Mouse (Mus musculus) hindbrain, embryonic 14.5 days (tissue): ENCODE data around the gene Itprid2. TPM values are rescaled to one million over a fixed set of nuclear protein-coding genes. Genes with fewer than 3 reads are reported as not detected.

ENCODE experiments used
- ATAC-seq: fragments of 200-750 bp; cut with Nextera tagmentation; 2 replicates; pipeline ENCODE4 v1.8.0; 2017; ENCODE audit warnings: moderate number of reproducible peaks, mild to moderate bottlenecking, moderate TSS enrichment, moderate library complexity; ENCODE audit not compliant: low FRiP score
- DNase-seq: peaks from one replicate; pipeline ENCODE4 v3.0.0-alpha.2; 2015; ENCODE audit warnings: low spot score
- H3K27ac ChIP-seq: fragments of 300-500 bp; sonication (generic); 2 replicates; pipeline ENCODE4 v1.5.1; 2014; ENCODE audit warnings: mild to moderate bottlenecking, moderate library complexity
- H3K27me3 ChIP-seq: fragments of 300-500 bp; sonication (generic); 2 replicates; pipeline ENCODE4 v1.6.1; 2014; ENCODE audit warnings: mild to moderate bottlenecking, low read length, mixed read lengths; ENCODE audit not compliant: control insufficient read depth, insufficient read depth
- H3K36me3 ChIP-seq: fragments of 300-500 bp; sonication (generic); replicated peaks from 2 replicates; pipeline ENCODE4 v1.6.1; 2014; ENCODE audit not compliant: control insufficient read depth, insufficient read depth
- H3K4me1 ChIP-seq: fragments of 300-500 bp; sonication (generic); replicated peaks from 2 replicates; pipeline ENCODE4 v1.6.1; 2014; ENCODE audit warnings: antibody characterized with exemption, low read length, mixed read lengths; ENCODE audit not compliant: control insufficient read depth, insufficient read depth
- H3K4me2 ChIP-seq: fragments of 300-500 bp; sonication (generic); replicated peaks from 2 replicates; pipeline ENCODE4 v1.6.1; 2014; ENCODE audit warnings: mild to moderate bottlenecking, moderate library complexity
- H3K4me3 ChIP-seq: fragments of 300-500 bp; sonication (generic); replicated peaks from 2 replicates; pipeline ENCODE4 v1.5.1; 2014; ENCODE audit warnings: mild to moderate bottlenecking, low read length
- H3K9ac ChIP-seq: fragments of 300-500 bp; sonication (generic); 2 replicates; pipeline ENCODE4 v1.6.1; 2014
- H3K9me3 ChIP-seq: fragments of 300-500 bp; sonication (generic); 2 replicates; pipeline ENCODE4 v1.6.1; 2016; ENCODE audit warnings: low read length; ENCODE audit not compliant: control insufficient read depth
- WGBS: fragments of 180-500 bp; shearing (Covaris S2); extraction: QIAGEN DNeasy Blood & Tissue Kit; methylation state at CpG from one replicate; pipeline ENCODE4 v1.1.7; 2014; 5-methylcytosine and 5-hydroxymethylcytosine counted together
- polyA plus RNA-seq: library from polyadenylated mRNA; unstranded; fragments of >200 nt; fragmentation: Nextera tagmentation; extraction: Ambion mirVana; gene quantifications from 2 replicates; pipeline ENCODE4 v1.2.1, GENCODE M21; 2014

Gene Itprid2
- polyA plus RNA-seq, 1 experiment from 2014 or later = 6.7 TPM

- no peak overlapping the region for H3K4me2 ChIP-seq
- H3K9me3 ChIP-seq = no peaks in the 10 kb centered on the region
- no peak for DNase-seq
- no peaks in the 10 kb centered on the region for H3K4me1 ChIP-seq
- H3K4me3 ChIP-seq = no peak overlapping the region
- ATAC-seq = no peak
- no peak overlapping the region for H3K27ac ChIP-seq
- H3K36me3 ChIP-seq = no peaks in the 10 kb centered on the region
- no peak overlapping the region for H3K9ac ChIP-seq
- no peaks in the 10 kb centered on the region for H3K27me3 ChIP-seq
These were observed 82.7 kb downstream of the Itprid2 start for GRCm38 (mm10) chr2:79717846-79718245.

GRCm38 (mm10) chr2:79722415-79722814, 87.3 kb downstream of the Itprid2 start:
- H3K27ac ChIP-seq = no peak overlapping the region
- ATAC-seq (no peak), DNase-seq (no peak)
- no peak overlapping the region for H3K4me2 ChIP-seq
- H3K4me1 ChIP-seq = no peaks in the 10 kb centered on the region
- H3K27me3 ChIP-seq = no peaks in the 10 kb centered on the region
- no peak overlapping the region for H3K9ac ChIP-seq
- WGBS = 86% methylated on average over 1 of the region's 1 CpGs
- H3K9me3 ChIP-seq = no peaks in the 10 kb centered on the region
- no peak overlapping the region for H3K4me3 ChIP-seq
- H3K36me3 ChIP-seq = no peaks in the 10 kb centered on the region

Other genes starting within 250 kb of the Itprid2 start
- 35.4 and 38.0 TPM in 2 replicates for gene Neurod1, start 178.6 kb upstream of the Itprid2 start, polyA plus RNA-seq
- gene Cerkl, start 178.6 kb upstream of the Itprid2 start, polyA plus RNA-seq = 1.2 and 1.7 TPM in 2 replicates
- gene Ppp1r1c, start 72.4 kb downstream of the Itprid2 start, polyA plus RNA-seq = 8.7 and 8.9 TPM in 2 replicates